Comparison of ENCODE assay signal across 8 mouse cellular contexts in genomic region chr12:80434961-80435691, GRCm38 (mm10). TPM values are rescaled to one million over a fixed set of nuclear protein-coding genes. Genes with fewer than 3 reads are reported as not detected.
DNase-seq lines count a peak whose midpoint lies in the region; ATAC-seq lines count a peak whose summit lies in the region.

No protein-coding gene starts in this region.

- peak overlapping the region; percentile 95 for H3K27ac ChIP-seq in embryonic facial prominence, embryonic 11.5 days (replicated peaks; ENCODE audit: low read depth, low read length)
- peak overlapping the region; percentile 96 for H3K27ac ChIP-seq in limb, embryonic 10.5 days
- peak overlapping the region; percentile 96 for H3K27ac ChIP-seq in midbrain, embryonic 11.5 days (ENCODE audit: low read depth, low read length)

- under 1% methylated on average over 39 of the region's 64 CpGs for WGBS in embryonic facial prominence, embryonic 11.5 days
- under 1% methylated on average over 63 of the region's 64 CpGs for WGBS in limb, embryonic 10.5 days
- WGBS in midbrain, embryonic 11.5 days: 0% methylated on average over 54 of the region's 64 CpGs

- peak overlapping the region; percentile 65 for H3K4me2 ChIP-seq in embryonic facial prominence, embryonic 11.5 days (ENCODE audit: low read depth, low read length)
- peak overlapping the region; percentile 68 for H3K4me2 ChIP-seq in midbrain, embryonic 11.5 days

- H3K9ac ChIP-seq in embryonic facial prominence, embryonic 11.5 days (replicated peaks; ENCODE audit: low read length): peak overlapping the region; percentile 92
- H3K9ac ChIP-seq in midbrain, embryonic 11.5 days (ENCODE audit: low read length): peak overlapping the region; percentile 94

- no peaks in the 10 kb centered on the region for H3K27me3 ChIP-seq in embryonic facial prominence, embryonic 11.5 days (ENCODE audit: control insufficient read depth, insufficient read depth, low read length)
- H3K27me3 ChIP-seq in limb, embryonic 10.5 days (ENCODE audit: low read depth, poor library complexity, severe bottlenecking): no peaks in the 10 kb centered on the region
- no peaks in the 10 kb centered on the region for H3K27me3 ChIP-seq in midbrain, embryonic 11.5 days (ENCODE audit: control insufficient read depth, insufficient read depth, low read length)

- no peaks in the 10 kb centered on the region for H3K4me1 ChIP-seq in embryonic facial prominence, embryonic 11.5 days (ENCODE audit: control insufficient read depth, insufficient read depth, low read length)
- peaks cover 31% of the 10 kb centered on the region for H3K4me1 ChIP-seq in limb, embryonic 10.5 days
- peaks cover 9% of the 10 kb centered on the region; the same call in 1 of the 2 replicates for H3K4me1 ChIP-seq in midbrain, embryonic 11.5 days (ENCODE audit: control insufficient read depth, insufficient read depth, low read length)

- peak; percentile 72 for ATAC-seq in embryonic facial prominence, embryonic 11.5 days (replicated peaks; ENCODE audit: insufficient number of reproducible peaks, low FRiP score, low TSS enrichment, low read depth)
- peak; percentile 77 for ATAC-seq in midbrain, embryonic 11.5 days (ENCODE audit: low FRiP score)

- no peaks in the 10 kb centered on the region for H3K36me3 ChIP-seq in embryonic facial prominence, embryonic 11.5 days (replicated peaks; ENCODE audit: control insufficient read depth, insufficient read depth, low read depth, low read length)
- peaks cover 6% of the 10 kb centered on the region; the same call in 1 of the 2 replicates for H3K36me3 ChIP-seq in limb, embryonic 10.5 days
- no peaks in the 10 kb centered on the region for H3K36me3 ChIP-seq in midbrain, embryonic 11.5 days (ENCODE audit: control insufficient read depth, insufficient read depth, low read length)

- peak overlapping the region; percentile 67 for H3K4me3 ChIP-seq in embryonic facial prominence, embryonic 11.5 days (ENCODE audit: low read depth, low read length)
- peak overlapping the region; percentile 81 for H3K4me3 ChIP-seq in limb, embryonic 10.5 days
- peak overlapping the region; percentile 88 for H3K4me3 ChIP-seq in midbrain, embryonic 11.5 days (ENCODE audit: low read depth, low read length)

- DNase-seq in adrenal gland, postnatal 14 days: peak; percentile 90
- peak; percentile 76 for DNase-seq in embryonic facial prominence, embryonic 11.5 days (ENCODE audit: low spot score)
- peak; percentile 74 to 79 for DNase-seq in heart, adult 18-20 months
- DNase-seq in kidney, adult 18-20 months: peak; percentile 75
- DNase-seq in limb, embryonic 10.5 days (ENCODE audit: low spot score): peak; percentile 89
- DNase-seq in midbrain, embryonic 11.5 days (ENCODE audit: low spot score, missing footprints): peak; percentile 98
- peak; percentile 72 for DNase-seq in right cerebral cortex, postnatal 4 days
- DNase-seq in yolk sac, embryonic 10.5 days (ENCODE audit: low spot score): peak; percentile 85

- H3K9me3 ChIP-seq in embryonic facial prominence, embryonic 11.5 days (replicated peaks; ENCODE audit: control insufficient read depth, low read length): no peaks in the 10 kb centered on the region
- no peaks in the 10 kb centered on the region for H3K9me3 ChIP-seq in limb, embryonic 10.5 days (replicated peaks)
- no peaks in the 10 kb centered on the region for H3K9me3 ChIP-seq in midbrain, embryonic 11.5 days (ENCODE audit: control insufficient read depth, low read length)

RNA-seq across cellular contexts. Expression of gene Dcaf5, which starts 1.3 kb away (rescaled TPM):
- 27.2 and 32.9 TPM in 2 replicates for total RNA-seq in adrenal gland, postnatal 14 days (2021)
- polyA plus RNA-seq in embryonic facial prominence, embryonic 11.5 days (2014; fragmentation: Nextera tagmentation; extraction: Ambion mirVana): 10.1 and 11.5 TPM in 2 replicates
- total RNA-seq in heart, adult 18-20 months (2021): 10 to 100 TPM; 31.6 to 43.3 TPM
- 9.3 and 12.8 TPM in 2 replicates for polyA plus RNA-seq in limb, embryonic 10.5 days (2016; fragmentation: Nextera tagmentation; extraction: Ambion mirVana)
- 12.9 and 13.5 TPM in 2 replicates for polyA plus RNA-seq in midbrain, embryonic 11.5 days (2014; fragmentation: Nextera tagmentation; extraction: Ambion mirVana)

RNA-seq across cellular contexts. Expression of gene Exd2, which starts 27.8 kb away (rescaled TPM):
- total RNA-seq in adrenal gland, postnatal 14 days (2021): 18.1 and 21.5 TPM in 2 replicates
- 34.9 and 36.2 TPM in 2 replicates for polyA plus RNA-seq in embryonic facial prominence, embryonic 11.5 days (2014; fragmentation: Nextera tagmentation; extraction: Ambion mirVana)
- total RNA-seq in heart, adult 18-20 months (2021): 10 to 100 TPM; 16.5 to 17.9 TPM
- 25.9 and 29.7 TPM in 2 replicates for polyA plus RNA-seq in limb, embryonic 10.5 days (2016; fragmentation: Nextera tagmentation; extraction: Ambion mirVana)
- 40.3 and 49.2 TPM in 2 replicates for polyA plus RNA-seq in midbrain, embryonic 11.5 days (2014; fragmentation: Nextera tagmentation; extraction: Ambion mirVana)

Comparison
In these comparisons a context has a peak if more than half of its experiments do, and no peak if none do; other contexts are left out.
1. Peak in every context shown above with its lines: DNase-seq, ATAC-seq, H3K4me3 ChIP-seq and H3K27ac ChIP-seq.